Mouse (Mus musculus): ENCODE results near the gene Asic2.
A peak's percentile ranks its signal among the peaks of the same experiment; 100 is the strongest.

Gene Asic2

GRCm38 (mm10) chr11:81964561-81964960 lies 3.7 kb downstream of the Asic2 start:
- no peak for DNase-seq (ENCODE audit: low spot score in 2 of 2)

- no peak for DNase-seq (ENCODE audit: low spot score in 2 of 2)
Measured at GRCm38 (mm10) chr11:81954398-81954797, 13.9 kb downstream of the Asic2 start.

- DNase-seq (ENCODE audit: low spot score in 2 of 2) = no peak
Measured at GRCm38 (mm10) chr11:81948021-81948420, 20.2 kb downstream of the Asic2 start.

GRCm38 (mm10) chr11:81942167-81942566 lies 26.1 kb downstream of the Asic2 start:
- DNase-seq (ENCODE audit: low spot score in 2 of 2) = no peak

- no peak for DNase-seq (ENCODE audit: low spot score in 2 of 2)
Measured at GRCm38 (mm10) chr11:81940988-81941387, 27.3 kb downstream of the Asic2 start.

- DNase-seq (ENCODE audit: low spot score in 2 of 2) = no peak
Measured at GRCm38 (mm10) chr11:81937516-81937915, 30.7 kb downstream of the Asic2 start.

- no peak for DNase-seq (ENCODE audit: low spot score in 2 of 2)
Measured at GRCm38 (mm10) chr11:81926393-81926792, 41.9 kb downstream of the Asic2 start.

- DNase-seq (ENCODE audit: low spot score in 2 of 2) = no peak
Measured at GRCm38 (mm10) chr11:81923626-81924025, 44.6 kb downstream of the Asic2 start.

GRCm38 (mm10) chr11:81923096-81923495 lies 45.2 kb downstream of the Asic2 start:
- DNase-seq (ENCODE audit: low spot score in 2 of 2) = no peak

GRCm38 (mm10) chr11:81915501-81915900 lies 52.8 kb downstream of the Asic2 start:
- DNase-seq (ENCODE audit: low spot score in 2 of 2) = no peak

GRCm38 (mm10) chr11:81913071-81913470 lies 55.2 kb downstream of the Asic2 start:
- DNase-seq (ENCODE audit: low spot score in 2 of 2) = no peak

- no peak for DNase-seq (ENCODE audit: low spot score in 2 of 2)
Measured at GRCm38 (mm10) chr11:81909397-81909894, 58.8 kb downstream of the Asic2 start.

- no peak for DNase-seq (ENCODE audit: low spot score in 2 of 2)
Measured at GRCm38 (mm10) chr11:81908760-81909159, 59.5 kb downstream of the Asic2 start.

- DNase-seq (ENCODE audit: low spot score in 2 of 2) = no peak
Measured at GRCm38 (mm10) chr11:81902318-81902717, 65.9 kb downstream of the Asic2 start.

GRCm38 (mm10) chr11:81897547-81898354 lies 70.5 kb downstream of the Asic2 start:
- peak in 1 of 2 experiments; percentile 29 for DNase-seq (ENCODE audit: low spot score in 2 of 2)

GRCm38 (mm10) chr11:81896511-81896910 lies 71.7 kb downstream of the Asic2 start:
- no peak for DNase-seq (ENCODE audit: low spot score in 2 of 2)

GRCm38 (mm10) chr11:81871506-81872213 lies 96.6 kb downstream of the Asic2 start:
- DNase-seq (ENCODE audit: low spot score in 2 of 2) = no peak

GRCm38 (mm10) chr11:81865661-81866382 lies 102.4 kb downstream of the Asic2 start:
- peak; percentile 12 to 19 for DNase-seq (ENCODE audit: low spot score in 2 of 2)

GRCm38 (mm10) chr11:81860250-81860972 lies 107.8 kb downstream of the Asic2 start, which contains the start of gene 5530401A14Rik:
Gene 5530401A14Rik, plus strand, starts transcription at chr11:81860673.
- DNase-seq (ENCODE audit: low spot score in 2 of 2) = peak in 1 of 2 experiments; percentile 28

GRCm38 (mm10) chr11:81847773-81848490 lies 120.3 kb downstream of the Asic2 start:
- DNase-seq (ENCODE audit: low spot score in 2 of 2) = no peak

- DNase-seq (ENCODE audit: low spot score in 2 of 2) = no peak
Measured at GRCm38 (mm10) chr11:81845686-81846036, 122.6 kb downstream of the Asic2 start.
